Mouse (Mus musculus) E14TG2a.4 (cell line): ENCODE measurements at regions not wholly inside any gene's neighbourhood (a gene's known extent, or its start where the extent isn't known, plus 50 kb on each side); places are given as distances from the start of the nearest gene placed in this dataset.

Source experiments
- H3K27me3 ChIP-seq: 2 replicates; pipeline ENCODE4 v1.6.1; 2014; ENCODE audit warnings: low read length, control low read depth; ENCODE audit not compliant: insufficient read depth
- H3K36me3 ChIP-seq: 2 replicates; pipeline ENCODE4 v1.6.1; 2014; ENCODE audit warnings: low read length, control low read depth; ENCODE audit not compliant: insufficient read depth
- H3K4me1 ChIP-seq: replicated peaks from 2 replicates; pipeline ENCODE4 v1.6.1; 2014; ENCODE audit warnings: low read depth, low read length, control low read depth
- H3K4me3 ChIP-seq: replicated peaks from 2 replicates; pipeline ENCODE4 v1.5.1; 2014; ENCODE audit warnings: mild to moderate bottlenecking, low read length
- H3K9me3 ChIP-seq: 2 replicates; pipeline ENCODE4 v1.6.1; 2014; ENCODE audit warnings: low read length, control low read depth
- CTCF ChIP-seq: conservative IDR thresholded peaks from 2 replicates; pipeline ENCODE4 v1.5.1; 2014; ENCODE audit warnings: low read length
- NANOG ChIP-seq: IDR thresholded peaks from 2 replicates; pipeline ENCODE4 v1.6.1; 2014; ENCODE audit warnings: borderline replicate concordance, low read length, mixed read lengths
- POU5F1 ChIP-seq: IDR thresholded peaks from 2 replicates; pipeline ENCODE4 v1.6.1; 2014; ENCODE audit warnings: low read length, borderline replicate concordance

DNA sequence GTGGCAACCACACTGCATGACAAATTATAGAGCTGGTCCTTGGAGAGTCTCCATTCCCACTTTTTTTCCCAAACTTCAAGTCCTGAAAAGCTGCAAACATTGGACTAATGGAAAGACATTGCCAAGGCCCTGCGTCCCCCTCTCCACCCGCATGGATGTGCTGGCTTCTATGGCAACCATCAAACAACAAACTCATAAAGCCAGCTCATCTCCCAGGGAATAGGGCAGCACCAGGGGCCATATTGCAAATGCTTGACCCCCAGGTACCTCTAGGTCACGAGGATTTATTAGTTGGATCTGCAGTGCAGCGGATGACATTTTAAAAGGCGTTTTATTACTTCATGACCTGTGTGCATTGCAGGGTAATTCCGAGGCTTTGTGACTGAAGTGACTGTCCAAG, 324.5 kb downstream of the Fam49a start:
- H3K4me3 ChIP-seq = no peak overlapping the region
- no peaks in the 10 kb centered on the region for H3K9me3 ChIP-seq
- no peaks in the 10 kb centered on the region for H3K36me3 ChIP-seq
- TF ChIP-seq POU5F1 (no peak), CTCF (no peak), NANOG (no peak)
- peaks cover 7% of the 10 kb centered on the region; the same call in 1 of the 2 replicates for H3K27me3 ChIP-seq
- H3K4me1 ChIP-seq = peaks cover 14% of the 10 kb centered on the region

DNA sequence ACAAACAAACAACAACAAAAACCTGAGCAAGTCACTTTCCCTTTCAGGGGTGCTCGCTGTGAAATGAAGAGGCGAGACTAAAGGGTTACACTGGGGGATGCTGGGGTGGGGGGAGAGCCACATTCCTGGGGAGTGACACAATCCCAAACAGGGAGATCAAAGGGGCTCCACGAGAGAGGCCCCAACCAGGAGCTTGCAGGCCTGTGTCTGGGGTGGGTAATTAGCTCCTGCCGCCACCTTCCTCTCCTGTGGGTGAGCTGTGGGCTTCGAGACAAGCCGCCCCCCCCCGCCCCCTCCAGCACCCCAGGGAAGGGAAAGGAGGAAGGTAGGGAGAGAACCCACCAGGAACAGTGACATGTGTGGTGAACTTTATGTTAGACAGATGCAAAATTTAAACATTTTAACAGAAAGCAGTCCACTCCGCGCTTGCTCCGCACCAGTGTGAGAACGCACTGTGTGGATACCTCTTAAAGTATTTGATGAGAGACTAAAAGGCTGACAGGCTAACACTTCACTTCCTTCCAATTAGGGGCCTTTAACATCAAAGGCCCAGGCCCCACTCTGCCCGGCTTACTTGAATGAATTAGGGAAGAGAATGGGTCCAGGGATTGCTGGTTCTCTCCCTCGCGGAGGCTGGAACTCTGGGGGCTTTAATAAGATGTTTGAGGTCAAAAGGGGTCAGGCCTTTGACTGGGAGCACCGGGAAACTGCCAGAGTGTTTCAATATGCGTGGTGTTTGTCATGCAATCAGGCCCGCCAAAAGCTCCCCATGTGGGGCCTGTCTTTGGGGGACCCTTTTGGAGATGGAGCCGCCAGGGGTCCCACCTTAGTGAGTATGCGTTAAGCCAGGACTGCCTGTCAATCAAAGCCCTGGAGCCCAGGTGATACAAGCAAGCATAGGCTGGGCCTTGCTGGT, 319.6 kb downstream of the Fam49a start:
- peaks cover 45% of the 10 kb centered on the region for H3K4me1 ChIP-seq
- H3K27me3 ChIP-seq = peaks cover 18% of the 10 kb centered on the region; the same call in 1 of the 2 replicates
- H3K4me3 ChIP-seq = peak overlapping the region; percentile 32; the same call in 1 of the 2 replicates
- no peaks in the 10 kb centered on the region for H3K36me3 ChIP-seq
- no peaks in the 10 kb centered on the region for H3K9me3 ChIP-seq
- TF ChIP-seq CTCF = no peak
- TF ChIP-seq NANOG = 0 out of 2 replicates have a peak, but pooled peaks have one; percentile 17
- peak; percentile 85 for TF ChIP-seq POU5F1

DNA sequence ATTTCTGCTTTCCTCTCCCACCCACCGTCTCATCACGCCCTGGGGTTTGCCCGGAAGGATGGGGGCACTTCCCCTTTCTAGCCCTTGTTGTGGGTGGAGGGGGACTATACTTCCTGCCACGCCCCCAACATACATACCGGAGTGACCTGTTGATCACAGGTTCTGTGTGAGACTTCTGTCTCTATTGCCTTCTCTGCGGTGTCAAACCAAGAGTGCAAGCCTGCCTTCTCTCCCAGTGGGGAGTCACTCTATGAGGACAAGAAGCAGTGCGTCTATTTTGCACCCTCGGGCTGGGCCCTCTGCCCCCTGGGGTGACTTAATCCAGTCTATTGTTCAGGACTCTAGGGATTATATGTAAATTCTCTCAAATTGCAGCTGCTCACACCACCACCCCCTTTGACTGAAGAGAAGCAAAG, 318.8 kb downstream of the Fam49a start:
- Histone ChIP-seq H3K27me3 (peaks cover 16% of the 10 kb centered on the region; the same call in 1 of the 2 replicates), H3K9me3 (no peaks in the 10 kb centered on the region), H3K4me1 (peaks cover 45% of the 10 kb centered on the region), H3K4me3 (peak overlapping the region; percentile 32), H3K36me3 (no peaks in the 10 kb centered on the region)
- TF ChIP-seq CTCF = no peak
- TF ChIP-seq POU5F1 = no peak
- no peak for TF ChIP-seq NANOG

DNA sequence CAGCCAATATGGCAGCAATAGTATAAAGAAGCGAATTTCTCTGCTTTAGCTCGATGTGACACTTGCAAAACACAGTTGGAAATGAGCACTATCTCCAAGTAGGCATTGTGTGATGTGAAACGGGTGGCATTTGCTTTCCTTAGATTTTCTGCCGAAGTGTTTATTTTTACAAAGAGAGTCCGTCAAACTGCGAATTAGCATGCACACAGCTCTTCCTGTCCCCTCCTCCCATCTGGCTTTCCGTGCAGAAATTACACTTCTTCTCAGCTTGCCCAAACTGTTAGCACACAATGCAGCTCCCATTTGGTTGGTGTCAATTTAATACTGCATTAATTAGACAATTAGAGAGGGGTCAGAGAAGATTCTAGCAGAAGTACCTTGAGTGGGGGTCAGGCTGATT, 316.3 kb downstream of the Fam49a start:
- TF ChIP-seq NANOG (no peak), CTCF (no peak), POU5F1 (no peak)
- H3K9me3 ChIP-seq = no peaks in the 10 kb centered on the region
- no peaks in the 10 kb centered on the region for H3K36me3 ChIP-seq
- peaks cover 45% of the 10 kb centered on the region for H3K4me1 ChIP-seq
- H3K27me3 ChIP-seq = peaks cover 13% of the 10 kb centered on the region; the same call in 1 of the 2 replicates
- H3K4me3 ChIP-seq = no peak overlapping the region

DNA sequence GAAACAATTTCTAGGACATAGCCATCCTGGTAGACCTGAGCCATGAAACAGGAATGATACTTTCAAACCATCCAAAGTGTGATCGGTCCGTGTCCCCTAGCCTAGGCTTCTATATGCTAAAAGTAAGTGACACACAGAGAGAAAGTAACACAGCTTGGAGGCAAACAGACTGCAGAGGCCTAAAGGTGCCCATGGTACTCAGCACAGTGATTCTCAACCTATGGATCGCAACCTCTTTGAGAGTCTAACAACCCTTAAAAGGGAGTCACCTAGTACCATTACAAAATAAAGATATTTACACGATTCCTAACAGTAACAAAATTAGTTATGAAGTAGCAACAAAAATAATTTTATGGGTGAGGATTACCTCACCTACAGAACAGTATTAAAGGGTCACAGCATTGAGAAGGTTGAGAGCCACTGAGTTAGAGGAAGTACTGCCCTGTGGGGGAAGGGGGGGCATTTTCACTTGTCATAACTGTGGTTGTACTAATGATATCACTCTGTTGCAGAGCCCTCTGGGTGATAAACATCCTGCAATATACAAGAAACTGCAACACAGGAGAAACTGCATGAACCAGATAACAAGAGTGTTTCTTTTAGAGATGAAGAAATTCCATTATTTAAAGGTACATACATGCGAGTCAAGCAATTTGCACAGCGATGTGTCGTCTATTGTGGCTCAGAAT, 308.8 kb downstream of the Fam49a start:
- Histone ChIP-seq H3K4me3 (no peak overlapping the region), H3K9me3 (no peaks in the 10 kb centered on the region), H3K4me1 (no peaks in the 10 kb centered on the region), H3K27me3 (no peaks in the 10 kb centered on the region), H3K36me3 (no peaks in the 10 kb centered on the region)
- TF ChIP-seq POU5F1 (no peak), NANOG (no peak), CTCF (no peak)

DNA sequence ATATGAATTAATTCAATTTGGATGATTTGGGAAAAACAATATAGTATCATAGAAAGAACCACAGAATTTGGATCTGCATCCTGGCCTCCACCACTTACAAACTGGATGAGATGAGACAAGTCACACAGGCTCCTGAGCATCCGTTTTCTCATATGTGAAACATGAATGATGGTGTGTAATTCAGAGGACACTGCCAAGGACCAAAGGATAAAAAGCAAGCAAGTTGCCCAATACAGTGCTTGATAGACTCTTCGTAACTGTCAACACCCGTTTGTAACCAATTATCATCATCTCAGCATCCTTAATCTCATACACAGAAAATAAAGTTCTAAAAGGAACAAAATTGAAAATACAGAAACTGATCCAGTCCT, 305.8 kb downstream of the Fam49a start:
- no peaks in the 10 kb centered on the region for H3K9me3 ChIP-seq
- H3K27me3 ChIP-seq = no peaks in the 10 kb centered on the region
- H3K4me3 ChIP-seq = no peak overlapping the region
- H3K4me1 ChIP-seq = no peaks in the 10 kb centered on the region
- TF ChIP-seq CTCF (no peak), POU5F1 (no peak), NANOG (no peak)
- no peaks in the 10 kb centered on the region for H3K36me3 ChIP-seq

DNA sequence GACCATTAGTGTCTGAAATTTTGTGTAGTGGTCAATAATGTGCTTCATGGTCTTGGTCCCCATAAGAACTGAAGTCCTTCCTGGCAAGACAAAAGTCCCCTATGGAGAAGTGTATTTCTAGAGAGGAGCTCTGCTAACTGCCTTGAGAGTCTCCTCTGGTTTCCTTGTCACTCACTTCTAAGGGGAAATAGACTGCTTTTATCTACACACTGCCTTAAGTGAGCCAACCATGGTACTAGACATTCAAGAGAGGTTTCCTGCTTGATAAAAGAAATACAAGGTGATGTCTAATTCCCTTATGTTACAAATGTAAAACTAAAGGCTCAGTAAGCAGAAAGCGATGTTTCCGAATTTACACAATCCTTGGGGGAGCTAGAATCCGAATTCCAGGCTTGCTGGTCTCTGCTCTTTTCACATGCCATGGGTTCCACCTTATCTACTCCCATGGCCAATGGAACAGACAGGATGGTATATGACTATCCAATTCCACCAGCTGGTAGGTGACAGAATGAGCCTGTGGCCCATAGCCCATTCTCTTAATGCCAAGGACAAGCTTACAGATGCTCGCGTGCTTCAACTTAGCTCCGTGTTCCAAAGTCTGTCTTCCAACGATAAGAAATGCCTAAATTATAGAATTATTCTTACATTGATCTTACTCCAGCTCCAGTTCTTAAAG, 305.3 kb downstream of the Fam49a start:
- Histone ChIP-seq H3K27me3 (no peaks in the 10 kb centered on the region), H3K9me3 (no peaks in the 10 kb centered on the region), H3K4me1 (no peaks in the 10 kb centered on the region), H3K4me3 (no peak overlapping the region), H3K36me3 (no peaks in the 10 kb centered on the region)
- TF ChIP-seq CTCF (no peak), POU5F1 (no peak), NANOG (no peak)

DNA sequence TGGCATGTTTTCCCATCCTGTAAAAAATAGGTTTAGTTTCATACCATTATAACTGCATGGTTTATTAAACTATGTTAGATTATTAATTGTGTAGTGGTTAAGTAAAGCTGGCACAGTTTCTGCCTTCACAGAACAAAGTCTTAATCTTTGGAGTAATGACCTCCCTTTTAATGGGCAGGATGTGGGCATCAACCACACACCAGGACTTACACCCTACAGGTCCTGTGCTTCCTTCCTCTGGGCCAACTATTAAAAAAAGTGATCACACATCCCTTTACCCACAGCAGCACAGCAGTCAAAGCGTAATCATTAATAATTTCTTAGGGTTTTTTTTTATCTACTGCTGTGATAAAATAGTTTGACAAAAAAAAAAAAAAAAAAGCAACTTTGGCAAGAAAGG, 300.3 kb downstream of the Fam49a start:
- Histone ChIP-seq H3K36me3 (no peaks in the 10 kb centered on the region), H3K4me1 (no peaks in the 10 kb centered on the region)
- TF ChIP-seq POU5F1 = no peak
- TF ChIP-seq CTCF = no peak
- no peak for TF ChIP-seq NANOG

More for the DNA sequence above, 300.3 kb downstream of the Fam49a start:
- no peaks in the 10 kb centered on the region for H3K9me3 ChIP-seq
- no peaks in the 10 kb centered on the region for H3K27me3 ChIP-seq
- H3K4me3 ChIP-seq = no peak overlapping the region
